Mouse (Mus musculus): Measurements from ENCODE around the gene Stard7. TPM values are rescaled to one million over a fixed set of nuclear protein-coding genes. Genes with fewer than 3 reads are reported as not detected.

The Stard7 gene
- total and polyA plus RNA-seq, 2 experiments, result 51.2 to 102 TPM

DNA sequence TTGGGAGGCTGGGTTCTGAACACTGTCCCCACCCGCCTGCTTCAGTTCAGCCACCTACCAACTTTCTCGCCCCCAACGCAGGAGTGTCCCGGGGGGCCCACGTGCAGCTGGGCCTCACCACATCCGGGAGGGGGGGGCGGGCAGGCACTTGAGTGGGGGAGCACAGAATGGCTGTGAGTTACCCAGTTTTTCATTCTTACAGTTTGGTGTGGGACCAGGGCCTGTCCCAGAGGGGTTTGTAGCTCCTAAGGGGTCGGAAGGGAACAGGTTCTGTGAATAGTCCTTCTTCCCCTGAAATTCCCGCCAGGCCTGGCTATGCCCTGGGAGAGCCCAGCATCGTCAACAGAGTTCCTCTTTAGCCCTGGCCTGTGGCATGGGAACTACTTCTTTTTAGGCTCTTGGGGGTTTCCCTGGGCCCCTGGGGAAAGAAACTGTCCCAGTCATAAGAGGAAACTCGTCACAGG is 65.1 kb downstream of the Stard7 start:
- peak; percentile 9 for DNase-seq (ENCODE audit: extremely low read depth, low read depth, low spot score)

DNA sequence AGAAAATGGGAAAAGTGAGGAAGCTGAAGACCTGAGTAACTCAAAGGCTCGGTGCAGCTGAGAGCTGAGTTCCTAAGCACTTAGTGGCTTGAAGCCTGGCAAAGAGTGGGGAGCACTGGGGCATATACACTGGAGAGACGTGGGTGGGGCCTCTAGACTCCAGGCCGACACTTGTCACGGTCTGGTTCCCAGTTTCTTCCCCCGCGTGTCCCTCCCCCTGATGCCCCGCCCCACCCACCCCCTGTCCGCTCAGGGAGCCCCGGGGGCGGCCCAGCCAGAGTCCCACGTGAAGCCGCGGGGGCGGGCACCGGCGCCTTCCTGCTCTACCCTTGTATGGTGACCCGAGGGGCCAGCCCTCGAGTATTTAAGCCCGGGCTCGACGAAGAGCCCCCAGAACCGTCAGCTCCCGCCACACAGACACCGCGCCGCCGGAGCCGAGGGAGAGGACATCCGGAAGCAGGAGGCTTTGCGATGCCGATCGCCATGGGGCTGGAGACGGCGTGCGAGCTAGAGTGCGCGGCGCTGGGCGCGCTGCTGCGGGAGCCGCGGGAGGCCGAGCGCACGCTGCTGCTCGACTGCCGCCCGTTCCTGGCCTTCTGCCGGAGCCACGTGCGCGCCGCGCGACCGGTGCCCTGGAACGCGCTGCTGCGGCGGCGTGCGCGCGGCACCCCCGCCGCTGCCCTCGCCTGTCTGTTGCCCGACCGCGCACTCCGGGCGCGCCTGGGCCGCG is 65.9 kb downstream of the Stard7 start, which contains the start of gene Dusp2:
Gene Dusp2, plus strand, starts transcription at position 393 of the 730 bp plus-strand sequence.
- DNase-seq (ENCODE audit: extremely low read depth, low read depth, low spot score), result peak; percentile 21
- Histone ChIP-seq H3K79me2 (ENCODE audit: control insufficient read depth, insufficient read depth, low read length) (no peaks in the 10 kb centered on the region), H3K36me3 (ENCODE audit: control insufficient read depth, insufficient read depth, low read length) (no peaks in the 10 kb centered on the region), H3K4me3 (ENCODE audit: insufficient read depth, low read depth, low read length) (peak within 1 kb of the TSS; percentile 84), H3K4me1 (ENCODE audit: control insufficient read depth, insufficient read depth, low read length) (no peaks in the 10 kb centered on the region), H3K27me3 (ENCODE audit: control insufficient read depth, insufficient read depth, low read length) (peaks cover 6% of the 10 kb centered on the region; the same call in 1 of the 2 replicates), H3K9ac (ENCODE audit: low read depth, low read length) (peak within 1 kb of the TSS; percentile 69), H3K27ac (replicated peaks; ENCODE audit: insufficient read depth, low read depth, low read length) (no peak within 1 kb of the TSS)
- WGBS, result 1% methylated on average over 50 of the region's 76 CpGs
- TF ChIP-seq POLR2A (IDR thresholded peaks at IDR 0.05; ENCODE audit: extremely low read depth, insufficient read depth, low read length) (0 out of 2 replicates have a peak, but pooled peaks have one; percentile 41), CTCF (IDR thresholded peaks at IDR 0.05; ENCODE audit: low read depth, low read length) (no peak)

More for the DNA sequence above, 65.1 kb downstream of the Stard7 start:
- H3K27me3 ChIP-seq (ENCODE audit: control insufficient read depth, insufficient read depth, low read length), result peaks cover 6% of the 10 kb centered on the region; the same call in 1 of the 2 replicates
- TF ChIP-seq CTCF (IDR thresholded peaks at IDR 0.05; ENCODE audit: low read depth, low read length) (no peak), POLR2A (IDR thresholded peaks at IDR 0.05; ENCODE audit: extremely low read depth, insufficient read depth, low read length) (no peak)
- no peak overlapping the region for H3K9ac ChIP-seq (ENCODE audit: low read depth, low read length)
- H3K79me2 ChIP-seq (ENCODE audit: control insufficient read depth, insufficient read depth, low read length), result no peaks in the 10 kb centered on the region
- no peak overlapping the region for H3K4me3 ChIP-seq (ENCODE audit: insufficient read depth, low read depth, low read length)
- 75% methylated on average over 11 of the region's 11 CpGs for WGBS
- no peak overlapping the region for H3K27ac ChIP-seq (replicated peaks; ENCODE audit: insufficient read depth, low read depth, low read length)
- no peaks in the 10 kb centered on the region for H3K36me3 ChIP-seq (ENCODE audit: control insufficient read depth, insufficient read depth, low read length)
- no peaks in the 10 kb centered on the region for H3K4me1 ChIP-seq (ENCODE audit: control insufficient read depth, insufficient read depth, low read length)

DNA sequence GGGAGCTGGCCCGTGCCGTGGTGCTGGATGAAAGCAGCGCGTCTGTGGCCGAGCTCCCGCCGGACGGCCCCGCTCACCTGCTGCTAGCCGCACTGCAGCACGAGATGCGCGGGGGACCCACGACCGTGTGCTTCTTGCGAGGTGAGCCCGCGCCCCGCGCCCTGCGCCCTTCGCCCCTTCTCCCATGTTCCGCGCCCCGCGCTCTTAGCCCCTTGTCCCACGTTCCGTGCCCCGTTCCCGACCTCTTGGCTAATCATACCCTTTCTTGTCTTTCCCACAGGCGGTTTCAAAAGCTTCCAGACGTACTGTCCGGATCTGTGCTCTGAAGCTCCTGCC is 66.4 kb downstream of the Stard7 start:
- peak overlapping the region; percentile 84 for H3K4me3 ChIP-seq (ENCODE audit: insufficient read depth, low read depth, low read length)
- 6% methylated on average over 33 of the region's 33 CpGs for WGBS
- H3K79me2 ChIP-seq (ENCODE audit: control insufficient read depth, insufficient read depth, low read length), result no peaks in the 10 kb centered on the region
- peak overlapping the region; percentile 69 for H3K9ac ChIP-seq (ENCODE audit: low read depth, low read length)
- TF ChIP-seq POLR2A (IDR thresholded peaks at IDR 0.05; ENCODE audit: extremely low read depth, insufficient read depth, low read length) (no peak), CTCF (IDR thresholded peaks at IDR 0.05; ENCODE audit: low read depth, low read length) (no peak)
- no peak for DNase-seq (ENCODE audit: extremely low read depth, low read depth, low spot score)
- no peak overlapping the region for H3K27ac ChIP-seq (replicated peaks; ENCODE audit: insufficient read depth, low read depth, low read length)
- no peaks in the 10 kb centered on the region for H3K4me1 ChIP-seq (ENCODE audit: control insufficient read depth, insufficient read depth, low read length)
- H3K27me3 ChIP-seq (ENCODE audit: control insufficient read depth, insufficient read depth, low read length), result peaks cover 6% of the 10 kb centered on the region; the same call in 1 of the 2 replicates
- no peaks in the 10 kb centered on the region for H3K36me3 ChIP-seq (ENCODE audit: control insufficient read depth, insufficient read depth, low read length)

DNA sequence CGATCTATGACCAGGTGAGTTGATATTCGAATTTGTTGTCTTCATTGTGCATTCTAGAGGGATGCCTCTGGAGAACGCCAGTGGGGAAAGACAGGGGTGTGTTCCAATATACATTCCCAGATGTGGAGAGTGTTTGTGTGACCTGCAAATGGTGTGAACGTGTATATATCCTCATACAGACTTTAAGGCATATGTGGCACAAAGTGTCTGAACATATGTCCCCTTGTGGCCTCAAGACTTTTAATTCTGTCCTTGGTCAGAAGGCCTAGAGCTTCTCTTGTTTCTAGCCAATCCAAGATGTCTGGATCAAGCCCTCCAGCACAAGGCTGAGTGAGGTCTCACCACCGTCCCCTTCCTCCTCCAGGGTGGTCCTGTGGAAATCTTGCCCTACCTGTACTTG is 66.9 kb downstream of the Stard7 start:
- 60% methylated on average over 5 of the region's 5 CpGs for WGBS
- Histone ChIP-seq H3K36me3 (ENCODE audit: control insufficient read depth, insufficient read depth, low read length) (no peaks in the 10 kb centered on the region), H3K4me3 (ENCODE audit: insufficient read depth, low read depth, low read length) (no peak overlapping the region; the same call in 1 of the 2 replicates), H3K27ac (replicated peaks; ENCODE audit: insufficient read depth, low read depth, low read length) (no peak overlapping the region), H3K27me3 (ENCODE audit: control insufficient read depth, insufficient read depth, low read length) (peaks cover 6% of the 10 kb centered on the region; the same call in 1 of the 2 replicates), H3K4me1 (ENCODE audit: control insufficient read depth, insufficient read depth, low read length) (no peaks in the 10 kb centered on the region), H3K9ac (ENCODE audit: low read depth, low read length) (no peak overlapping the region), H3K79me2 (ENCODE audit: control insufficient read depth, insufficient read depth, low read length) (no peaks in the 10 kb centered on the region)
- DNase-seq (ENCODE audit: extremely low read depth, low read depth, low spot score), result no peak
- TF ChIP-seq CTCF (IDR thresholded peaks at IDR 0.05; ENCODE audit: low read depth, low read length) (no peak), POLR2A (IDR thresholded peaks at IDR 0.05; ENCODE audit: extremely low read depth, insufficient read depth, low read length) (no peak)

DNA sequence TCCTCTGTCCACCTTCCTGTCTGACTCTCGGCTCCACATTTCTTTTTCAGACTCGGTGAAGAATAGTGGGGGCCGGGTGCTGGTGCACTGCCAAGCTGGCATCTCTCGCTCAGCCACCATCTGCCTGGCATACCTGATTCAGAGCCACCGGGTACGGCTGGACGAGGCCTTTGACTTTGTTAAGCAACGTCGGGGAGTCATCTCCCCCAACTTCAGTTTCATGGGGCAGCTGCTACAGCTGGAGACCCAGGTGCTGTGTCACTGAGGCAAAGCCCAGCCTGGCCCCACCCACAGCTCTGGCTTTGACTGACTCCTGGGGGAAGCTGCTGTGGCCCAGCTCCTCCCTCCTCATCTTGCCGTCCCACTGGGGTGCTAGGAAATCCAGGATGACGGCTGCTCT is 67.5 kb downstream of the Stard7 start:
- no peak overlapping the region for H3K27ac ChIP-seq (replicated peaks; ENCODE audit: insufficient read depth, low read depth, low read length)

DNA sequence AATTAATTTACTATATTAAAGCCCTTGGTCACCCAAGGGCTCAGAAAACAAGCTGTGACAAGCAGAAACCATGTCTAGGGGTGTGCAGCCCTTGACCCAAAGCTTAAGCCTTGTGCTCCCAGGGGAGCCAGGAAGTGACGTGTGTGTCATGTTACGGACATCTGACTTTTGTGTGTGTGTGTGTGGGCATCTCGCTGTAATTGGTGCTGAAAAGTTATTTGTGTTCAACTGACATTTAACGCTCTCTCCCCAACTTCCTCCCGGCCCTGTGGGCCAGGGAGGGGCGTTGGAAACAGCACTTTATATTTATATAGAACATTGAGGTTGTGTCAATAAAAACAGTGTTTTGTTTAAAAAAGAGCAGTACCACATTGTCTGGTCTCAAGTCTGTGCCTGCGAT is 68.0 kb downstream of the Stard7 start:
- TF ChIP-seq CTCF (IDR thresholded peaks at IDR 0.05; ENCODE audit: low read depth, low read length) (no peak), POLR2A (IDR thresholded peaks at IDR 0.05; ENCODE audit: extremely low read depth, insufficient read depth, low read length) (no peak)
- Histone ChIP-seq H3K79me2 (ENCODE audit: control insufficient read depth, insufficient read depth, low read length) (no peaks in the 10 kb centered on the region), H3K4me3 (ENCODE audit: insufficient read depth, low read depth, low read length) (no peak overlapping the region), H3K4me1 (ENCODE audit: control insufficient read depth, insufficient read depth, low read length) (no peaks in the 10 kb centered on the region), H3K9ac (ENCODE audit: low read depth, low read length) (no peak overlapping the region), H3K27ac (replicated peaks; ENCODE audit: insufficient read depth, low read depth, low read length) (no peak overlapping the region), H3K36me3 (ENCODE audit: control insufficient read depth, insufficient read depth, low read length) (no peaks in the 10 kb centered on the region), H3K27me3 (ENCODE audit: control insufficient read depth, insufficient read depth, low read length) (peaks cover 6% of the 10 kb centered on the region; the same call in 1 of the 2 replicates)
- no peak for DNase-seq (ENCODE audit: extremely low read depth, low read depth, low spot score)
- 88% methylated on average over 7 of the region's 7 CpGs for WGBS

More for the DNA sequence above, 67.5 kb downstream of the Stard7 start:
- TF ChIP-seq CTCF (IDR thresholded peaks at IDR 0.05; ENCODE audit: low read depth, low read length) (no peak), POLR2A (IDR thresholded peaks at IDR 0.05; ENCODE audit: extremely low read depth, insufficient read depth, low read length) (no peak)
- Histone ChIP-seq H3K4me3 (ENCODE audit: insufficient read depth, low read depth, low read length) (no peak overlapping the region; the same call in 1 of the 2 replicates), H3K79me2 (ENCODE audit: control insufficient read depth, insufficient read depth, low read length) (no peaks in the 10 kb centered on the region), H3K4me1 (ENCODE audit: control insufficient read depth, insufficient read depth, low read length) (no peaks in the 10 kb centered on the region), H3K36me3 (ENCODE audit: control insufficient read depth, insufficient read depth, low read length) (no peaks in the 10 kb centered on the region), H3K9ac (ENCODE audit: low read depth, low read length) (no peak overlapping the region), H3K27me3 (ENCODE audit: control insufficient read depth, insufficient read depth, low read length) (peaks cover 6% of the 10 kb centered on the region; the same call in 1 of the 2 replicates)
- 89% methylated on average over 11 of the region's 11 CpGs for WGBS
- no peak for DNase-seq (ENCODE audit: extremely low read depth, low read depth, low spot score)

Measured in liver, adult 2 months (tissue).